Mouse (Mus musculus): ENCODE measurements around the gene Qser1.

GRCm38 (mm10) chr2:104746251-104746650, 70.3 kb downstream of the Qser1 start:
- TF ChIP-seq CTCF (IDR thresholded peaks at IDR 0.05; ENCODE audit: extremely low read depth, insufficient read depth, insufficient read length, insufficient replicate concordance) = no peak
- no peak for TF ChIP-seq POLR2A (IDR thresholded peaks at IDR 0.05; ENCODE audit: low read depth, low read length)

Measured in spleen, adult 2 months (tissue).